Mouse (Mus musculus) midbrain, embryonic 11.5 days (tissue): ENCODE data around the gene Ammecr1. TPM values are rescaled to one million over a fixed set of nuclear protein-coding genes. Genes with fewer than 3 reads are reported as not detected.

Experiments used
- ATAC-seq: fragments of 200-750 bp; cut with Nextera tagmentation; 2 replicates; pipeline ENCODE4 v1.8.0; 2017; ENCODE audit warnings: moderate TSS enrichment, moderate library complexity; ENCODE audit not compliant: low FRiP score
- DNase-seq: peaks from one replicate; pipeline ENCODE4 v3.0.0; 2015; ENCODE audit warnings: low spot score; ENCODE audit errors: missing footprints
- H3K27ac ChIP-seq: fragments of 300-500 bp; sonication (generic); 2 replicates; pipeline ENCODE4 v1.5.1; 2014; ENCODE audit warnings: low read depth, low read length
- H3K27me3 ChIP-seq: fragments of 300-500 bp; sonication (generic); 2 replicates; pipeline ENCODE4 v1.6.1; 2014; ENCODE audit warnings: mild to moderate bottlenecking, low read length, moderate library complexity, mixed read lengths; ENCODE audit not compliant: control insufficient read depth, insufficient read depth
- H3K36me3 ChIP-seq: fragments of 300-500 bp; sonication (generic); 2 replicates; pipeline ENCODE4 v1.6.1; 2014; ENCODE audit warnings: mild to moderate bottlenecking, low read length, moderate library complexity, mixed read lengths; ENCODE audit not compliant: control insufficient read depth, insufficient read depth
- H3K4me1 ChIP-seq: fragments of 300-500 bp; sonication (generic); 2 replicates; pipeline ENCODE4 v1.6.1; 2014; ENCODE audit warnings: low read length; ENCODE audit not compliant: control insufficient read depth, insufficient read depth
- H3K4me2 ChIP-seq: fragments of 300-500 bp; sonication (generic); 2 replicates; pipeline ENCODE4 v1.6.1; 2014; ENCODE audit warnings: mild to moderate bottlenecking, moderate library complexity
- H3K4me3 ChIP-seq: fragments of 300-500 bp; sonication (generic); 2 replicates; pipeline ENCODE4 v1.5.1; 2014; ENCODE audit warnings: low read depth, low read length
- H3K9ac ChIP-seq: fragments of 300-500 bp; sonication (generic); 2 replicates; pipeline ENCODE4 v1.6.1; 2014; ENCODE audit warnings: low read length
- H3K9me3 ChIP-seq: fragments of 300-500 bp; sonication (generic); 2 replicates; pipeline ENCODE4 v1.6.1; 2016; ENCODE audit warnings: low read length; ENCODE audit not compliant: control insufficient read depth
- WGBS: fragments of 180-500 bp; shearing (Covaris S2); extraction: QIAGEN DNeasy Blood & Tissue Kit; methylation state at CpG from one replicate; pipeline ENCODE4 v1.1.7; 2014; 5-methylcytosine and 5-hydroxymethylcytosine counted together
- polyA plus RNA-seq: library from polyadenylated mRNA; unstranded; fragments of >200 nt; fragmentation: Nextera tagmentation; extraction: Ambion mirVana; gene quantifications from 2 replicates; pipeline ENCODE4 v1.2.1, GENCODE M21; 2014

The Ammecr1 gene
- polyA plus RNA-seq, 1 experiment from 2014 or later: 10.7 TPM

DNA sequence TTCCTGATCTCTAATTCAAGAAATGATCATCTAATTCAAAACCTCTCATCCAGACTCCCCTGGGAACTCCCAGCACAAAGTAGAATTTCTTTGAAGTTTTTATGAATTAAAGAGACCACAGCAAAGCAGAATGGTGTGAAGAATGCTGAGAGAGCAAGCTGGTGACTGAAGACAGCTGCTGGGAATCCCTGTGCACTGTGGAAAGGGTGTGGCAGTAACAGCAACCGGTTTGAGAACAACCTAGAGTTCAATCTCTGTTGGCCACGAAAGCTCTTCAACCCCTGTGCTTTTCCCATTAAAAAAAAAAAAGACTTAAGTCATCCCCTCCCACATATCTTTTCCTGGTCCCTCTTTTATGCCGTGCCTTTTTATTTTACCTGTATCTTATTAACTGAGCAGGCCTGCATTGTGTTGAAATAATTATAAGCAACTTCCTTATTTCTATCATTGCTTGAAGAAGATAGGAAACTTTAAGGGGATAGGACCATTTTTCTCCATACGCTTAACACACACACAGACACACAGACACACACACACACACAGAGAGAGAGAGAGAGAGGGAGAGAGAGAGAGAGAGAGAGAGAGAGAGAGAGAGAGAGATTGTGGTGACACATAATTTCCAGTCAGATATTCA is 6.7 kb downstream of the Ammecr1 start:
- H3K27ac ChIP-seq: no peak overlapping the region
- ATAC-seq (no peak), DNase-seq (no peak)
- no peaks in the 10 kb centered on the region for H3K36me3 ChIP-seq
- peaks cover 10% of the 10 kb centered on the region for H3K27me3 ChIP-seq
- H3K4me3 ChIP-seq: no peak overlapping the region
- no peaks in the 10 kb centered on the region for H3K9me3 ChIP-seq
- no peak overlapping the region for H3K9ac ChIP-seq
- no peaks in the 10 kb centered on the region for H3K4me1 ChIP-seq
- no peak overlapping the region for H3K4me2 ChIP-seq
- 75% methylated on average over 4 of the region's 4 CpGs for WGBS

- Histone ChIP-seq H3K4me3 (no peak overlapping the region), H3K9me3 (no peaks in the 10 kb centered on the region), H3K27me3 (peaks cover 2% of the 10 kb centered on the region; the same call in 1 of the 2 replicates), H3K36me3 (no peaks in the 10 kb centered on the region), H3K9ac (no peak overlapping the region), H3K4me1 (no peaks in the 10 kb centered on the region), H3K27ac (no peak overlapping the region), H3K4me2 (no peak overlapping the region)
- no peak for ATAC-seq
- 91% methylated on average over 4 of the region's 4 CpGs for WGBS
- no peak for DNase-seq
Observed at GRCm38 (mm10) chrX:142928430-142928829, 38.1 kb downstream of the Ammecr1 start.

GRCm38 (mm10) chrX:142917394-142917793 is 49.1 kb downstream of the Ammecr1 start:
- Histone ChIP-seq H3K9ac (no peak overlapping the region), H3K4me1 (no peaks in the 10 kb centered on the region), H3K9me3 (no peaks in the 10 kb centered on the region), H3K27ac (no peak overlapping the region), H3K36me3 (no peaks in the 10 kb centered on the region), H3K4me3 (no peak overlapping the region), H3K4me2 (no peak overlapping the region), H3K27me3 (no peaks in the 10 kb centered on the region)
- DNase-seq (no peak), ATAC-seq (no peak)
- WGBS: 63% methylated on average over 3 of the region's 3 CpGs

DNA sequence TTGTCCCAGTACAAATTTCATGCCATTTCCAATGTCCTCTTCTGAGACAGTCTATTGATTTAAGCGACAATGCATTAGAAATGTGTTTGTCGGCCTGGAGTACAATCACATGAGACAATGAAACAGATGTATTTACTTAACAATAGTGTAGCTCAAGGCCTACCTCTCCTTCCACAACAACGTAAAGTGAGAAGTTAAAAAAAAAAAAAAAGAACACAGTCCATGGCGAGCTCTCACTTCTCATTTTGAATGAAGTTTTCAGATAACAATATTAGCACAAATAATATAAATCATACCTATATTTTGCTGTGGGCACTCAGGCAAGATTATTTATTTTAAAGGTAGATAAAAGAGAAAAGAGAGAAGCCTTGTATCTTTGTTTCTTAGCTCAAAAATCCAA is 49.8 kb downstream of the Ammecr1 start:
- WGBS: 72% methylated on average over 4 of the region's 4 CpGs
- Histone ChIP-seq H3K27ac (no peak overlapping the region), H3K4me3 (no peak overlapping the region), H3K4me1 (no peaks in the 10 kb centered on the region), H3K36me3 (no peaks in the 10 kb centered on the region), H3K9me3 (no peaks in the 10 kb centered on the region), H3K9ac (no peak overlapping the region), H3K27me3 (no peaks in the 10 kb centered on the region), H3K4me2 (no peak overlapping the region)
- no peak for ATAC-seq
- DNase-seq: no peak

- H3K4me2 ChIP-seq: no peak overlapping the region
- no peak for DNase-seq
- H3K27ac ChIP-seq: no peak overlapping the region
- no peaks in the 10 kb centered on the region for H3K9me3 ChIP-seq
- H3K27me3 ChIP-seq: 0 out of 2 replicates have a peak, but pooled peaks cover 2% of the 10 kb centered on the region
- no peaks in the 10 kb centered on the region for H3K36me3 ChIP-seq
- no peak overlapping the region for H3K4me3 ChIP-seq
- no peak for ATAC-seq
- no peaks in the 10 kb centered on the region for H3K4me1 ChIP-seq
- H3K9ac ChIP-seq: no peak overlapping the region
Observed at GRCm38 (mm10) chrX:142914208-142914607, 52.3 kb downstream of the Ammecr1 start.

DNA sequence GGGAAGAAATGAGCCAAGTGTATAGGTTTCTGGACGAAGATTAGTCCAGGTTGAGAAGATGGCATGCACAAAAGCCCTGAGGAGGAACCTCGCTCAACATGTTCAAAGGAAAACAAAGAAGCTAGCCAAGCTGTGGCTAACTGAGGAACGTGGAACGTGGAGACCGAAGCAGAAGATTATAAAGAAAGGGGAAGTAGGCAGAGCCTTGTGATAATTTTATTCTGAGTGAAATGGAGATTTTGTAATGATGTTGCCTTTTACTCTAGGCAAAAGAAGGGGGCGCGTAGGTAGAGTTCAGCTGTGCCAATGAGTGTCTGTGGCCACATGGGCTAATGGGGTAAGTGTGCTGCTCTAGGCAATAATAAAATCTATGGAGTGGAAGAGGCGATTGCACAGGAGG is 62.7 kb downstream of the Ammecr1 start:
- no peak overlapping the region for H3K4me3 ChIP-seq
- H3K36me3 ChIP-seq: no peaks in the 10 kb centered on the region
- no peak for ATAC-seq
- 88% methylated on average over 8 of the region's 8 CpGs for WGBS
- no peak overlapping the region for H3K4me2 ChIP-seq
- no peak overlapping the region for H3K27ac ChIP-seq
- no peaks in the 10 kb centered on the region for H3K4me1 ChIP-seq
- no peaks in the 10 kb centered on the region for H3K9me3 ChIP-seq
- no peak for DNase-seq
- peaks cover 11% of the 10 kb centered on the region for H3K27me3 ChIP-seq
- H3K9ac ChIP-seq: no peak overlapping the region

DNA sequence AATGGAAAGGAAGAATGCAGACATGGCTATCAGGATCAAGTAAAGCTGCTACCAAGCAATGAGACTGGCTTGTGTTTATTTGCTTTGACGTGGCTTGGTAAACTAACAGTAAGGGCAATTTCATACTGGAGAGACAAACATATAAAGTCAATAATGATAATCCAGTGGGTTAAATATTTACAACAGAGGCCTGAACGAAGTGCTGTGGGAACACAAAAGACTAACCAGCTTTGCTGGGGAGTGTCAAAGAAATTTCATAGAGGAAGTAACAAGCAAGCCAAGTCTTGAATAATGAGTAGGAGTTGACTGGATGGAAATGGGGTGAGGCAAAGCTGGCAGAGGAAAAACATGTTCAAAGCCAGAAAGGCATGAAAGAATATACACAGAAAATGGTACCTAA is 63.9 kb downstream of the Ammecr1 start:
- H3K36me3 ChIP-seq: no peaks in the 10 kb centered on the region
- WGBS: 76% methylated on average over 2 of the region's 2 CpGs
- no peak overlapping the region for H3K27ac ChIP-seq
- ATAC-seq: no peak
- H3K4me2 ChIP-seq: no peak overlapping the region
- H3K4me1 ChIP-seq: no peaks in the 10 kb centered on the region
- no peak for DNase-seq
- no peak overlapping the region for H3K9ac ChIP-seq
- peaks cover 13% of the 10 kb centered on the region for H3K27me3 ChIP-seq
- no peaks in the 10 kb centered on the region for H3K9me3 ChIP-seq
- no peak overlapping the region for H3K4me3 ChIP-seq

DNA sequence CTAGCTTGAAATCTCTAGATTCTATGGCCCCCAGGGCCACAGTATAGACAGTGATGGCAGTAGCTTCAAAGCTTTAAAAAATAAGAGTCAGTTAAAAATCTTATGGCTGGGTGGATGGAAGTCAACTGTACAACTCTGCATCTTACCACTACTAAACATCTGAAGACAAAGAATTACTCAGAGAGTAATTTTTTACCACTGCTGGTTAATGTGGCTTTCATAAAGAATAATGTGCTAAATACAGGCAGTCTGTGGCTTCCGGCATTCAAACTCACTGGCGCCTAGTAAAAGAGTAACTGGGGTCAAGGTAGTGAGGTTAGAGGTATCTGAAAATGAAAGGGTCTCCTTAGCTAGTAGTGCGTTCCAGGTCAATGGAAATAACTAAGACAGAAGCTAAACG is 64.6 kb downstream of the Ammecr1 start:
- no peaks in the 10 kb centered on the region for H3K9me3 ChIP-seq
- no peak for DNase-seq
- no peak overlapping the region for H3K4me3 ChIP-seq
- H3K27ac ChIP-seq: no peak overlapping the region
- WGBS: 88% methylated on average over 4 of the region's 4 CpGs
- H3K9ac ChIP-seq: no peak overlapping the region
- H3K36me3 ChIP-seq: no peaks in the 10 kb centered on the region
- H3K4me1 ChIP-seq: no peaks in the 10 kb centered on the region
- no peak for ATAC-seq
- H3K4me2 ChIP-seq: no peak overlapping the region
- H3K27me3 ChIP-seq: peaks cover 13% of the 10 kb centered on the region

GRCm38 (mm10) chrX:142898295-142898887 is 68.1 kb downstream of the Ammecr1 start:
- Histone ChIP-seq H3K36me3 (no peaks in the 10 kb centered on the region), H3K4me3 (no peak overlapping the region), H3K4me2 (no peak overlapping the region), H3K9me3 (no peaks in the 10 kb centered on the region), H3K27me3 (peaks cover 9% of the 10 kb centered on the region), H3K9ac (no peak overlapping the region), H3K4me1 (no peaks in the 10 kb centered on the region), H3K27ac (no peak overlapping the region)
- DNase-seq (no peak), ATAC-seq (no peak)
- 82% methylated on average over 9 of the region's 9 CpGs for WGBS
